11 mouse cellular contexts compared by ENCODE assay signal in the genomic region with DNA sequence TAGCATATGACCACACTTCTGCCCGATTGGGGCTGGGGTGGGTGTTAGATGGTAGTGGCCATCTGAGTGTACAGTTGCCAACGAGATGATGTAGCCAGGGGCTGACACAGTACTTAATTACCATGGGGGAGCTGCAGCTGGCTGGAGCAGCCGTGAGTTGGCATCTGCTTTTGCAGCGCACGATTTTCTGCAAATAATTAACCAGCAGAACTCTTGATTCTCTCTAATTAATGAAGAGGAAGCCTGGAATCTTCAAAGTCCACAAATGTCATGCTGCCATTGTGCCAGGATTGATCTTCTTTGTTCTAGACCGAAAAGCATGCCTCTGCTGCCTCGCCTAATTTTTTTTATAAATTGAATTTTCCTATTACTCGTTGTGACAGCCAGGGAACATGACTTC. TPM values are rescaled to one million over a fixed set of nuclear protein-coding genes. Genes with fewer than 3 reads are reported as not detected.
DNase-seq lines count a peak whose midpoint lies in the region; ATAC-seq and TF ChIP-seq lines count a peak whose summit lies in the region.
"Had no signal": no experiment of that assay in that cellular context is flagged by ENCODE, and none has a peak within 500 bp of the region (broad histone marks: within the 10 kb centered on the region; RNA-seq: fewer than 3 reads in every experiment).

No protein-coding gene starts in this region.

- WGBS in intestine, embryonic 14.5 days = 54% methylated on average over 8 of the region's 8 CpGs
- 33% methylated on average over 8 of the region's 8 CpGs for WGBS in intestine, postnatal 0 days
- WGBS in hindbrain, embryonic 14.5 days = 14% methylated on average over 8 of the region's 8 CpGs
- whole genome bisulfite sequencing in neural tube, embryonic 15.5 days = 19% methylated on average over 8 of the region's 8 CpGs

- peak; percentile 50 for DNase-seq in intestine, embryonic 14.5 days (ENCODE audit: low spot score)
- peak; percentile 67 for DNase-seq in hindbrain, embryonic 14.5 days (ENCODE audit: low spot score)
- DNase-seq in kidney, postnatal 10 days = peak; percentile 63
- no peak for DNase-seq in adrenal gland, postnatal 36 days
- no peak for DNase-seq in urinary bladder, postnatal 25 days (ENCODE audit: low spot score)
- no peak for DNase-seq in spleen, postnatal 36 days (ENCODE audit: low spot score in 2 of 2)
- DNase-seq: cerebellum, postnatal 25 days; heart, postnatal 4 days; right cerebral cortex, postnatal 14 days had no signal

- H3K9ac ChIP-seq in intestine, embryonic 14.5 days (ENCODE audit: low read length) = no peak overlapping the region
- H3K9ac ChIP-seq in intestine, postnatal 0 days (ENCODE audit: low read depth, low read length) = no peak overlapping the region
- peak overlapping the region; percentile 9; the same call in 1 of the 2 replicates for H3K9ac ChIP-seq in hindbrain, embryonic 14.5 days
- no peak overlapping the region for H3K9ac ChIP-seq in neural tube, embryonic 15.5 days (replicated peaks)

- H3K4me1 ChIP-seq in intestine, embryonic 14.5 days (replicated peaks; ENCODE audit: control insufficient read depth, insufficient read depth, low read length) = peaks cover 11% of the 10 kb centered on the region
- H3K4me1 ChIP-seq in intestine, postnatal 0 days (replicated peaks; ENCODE audit: control insufficient read depth, insufficient read depth, low read length) = peaks cover 6% of the 10 kb centered on the region; the same call in 1 of the 2 replicates
- H3K4me1 ChIP-seq in hindbrain, embryonic 14.5 days (replicated peaks; ENCODE audit: control insufficient read depth, insufficient read depth, low read length) = peaks cover 22% of the 10 kb centered on the region
- H3K4me1 ChIP-seq in neural tube, embryonic 15.5 days = peaks cover 22% of the 10 kb centered on the region

- no peak overlapping the region for H3K4me3 ChIP-seq in intestine, embryonic 14.5 days (ENCODE audit: low read depth, low read length)
- H3K4me3 ChIP-seq in intestine, postnatal 0 days (ENCODE audit: low read depth, low read length) = no peak overlapping the region
- no peak overlapping the region for H3K4me3 ChIP-seq in hindbrain, embryonic 14.5 days (replicated peaks; ENCODE audit: low read length)
- H3K4me3 ChIP-seq in neural tube, embryonic 15.5 days (replicated peaks) = no peak overlapping the region

- H3K27ac ChIP-seq in intestine, embryonic 14.5 days (ENCODE audit: low read depth) = no peak overlapping the region
- H3K27ac ChIP-seq in intestine, postnatal 0 days (ENCODE audit: low read depth, low read length) = no peak overlapping the region
- peak overlapping the region; percentile 76 for H3K27ac ChIP-seq in hindbrain, embryonic 14.5 days
- no peak overlapping the region for H3K27ac ChIP-seq in neural tube, embryonic 15.5 days (replicated peaks)

- ATAC-seq in intestine, embryonic 14.5 days (replicated peaks; ENCODE audit: low FRiP score, low TSS enrichment, low read depth) = no peak
- ATAC-seq in intestine, postnatal 0 days = no peak
- ATAC-seq in hindbrain, embryonic 14.5 days (ENCODE audit: low FRiP score) = peak; percentile 70
- ATAC-seq in neural tube, embryonic 15.5 days (ENCODE audit: low FRiP score) = peak; percentile 75; the same call in 1 of the 2 replicates

- H3K9me3 ChIP-seq in intestine, embryonic 14.5 days (ENCODE audit: control insufficient read depth, low read length) = no peaks in the 10 kb centered on the region
- no peaks in the 10 kb centered on the region for H3K9me3 ChIP-seq in intestine, postnatal 0 days (ENCODE audit: control insufficient read depth)
- H3K9me3 ChIP-seq in hindbrain, embryonic 14.5 days (ENCODE audit: control insufficient read depth, low read length) = no peaks in the 10 kb centered on the region
- H3K9me3 ChIP-seq in neural tube, embryonic 15.5 days (replicated peaks) = no peaks in the 10 kb centered on the region

- H3K4me2 ChIP-seq in intestine, embryonic 14.5 days (ENCODE audit: low read length) = no peak overlapping the region
- H3K4me2 ChIP-seq in intestine, postnatal 0 days (replicated peaks; ENCODE audit: low read depth) = no peak overlapping the region
- peak overlapping the region; percentile 33 for H3K4me2 ChIP-seq in hindbrain, embryonic 14.5 days (replicated peaks)
- H3K4me2 ChIP-seq in neural tube, embryonic 15.5 days = no peak overlapping the region; the same call in 1 of the 2 replicates

- no peaks in the 10 kb centered on the region for H3K27me3 ChIP-seq in intestine, embryonic 14.5 days (replicated peaks; ENCODE audit: control insufficient read depth, insufficient read depth, low read length)
- no peaks in the 10 kb centered on the region for H3K27me3 ChIP-seq in intestine, postnatal 0 days (replicated peaks; ENCODE audit: control insufficient read depth, insufficient read depth, low read length)
- no peaks in the 10 kb centered on the region for H3K27me3 ChIP-seq in hindbrain, embryonic 14.5 days (ENCODE audit: control insufficient read depth, insufficient read depth, low read length)
- no peaks in the 10 kb centered on the region for H3K27me3 ChIP-seq in neural tube, embryonic 15.5 days (replicated peaks)

- H3K36me3 ChIP-seq in intestine, embryonic 14.5 days (ENCODE audit: control insufficient read depth, insufficient read depth, low read length) = no peaks in the 10 kb centered on the region
- H3K36me3 ChIP-seq in intestine, postnatal 0 days (ENCODE audit: control insufficient read depth, insufficient read depth) = no peaks in the 10 kb centered on the region
- H3K36me3 ChIP-seq in hindbrain, embryonic 14.5 days (replicated peaks; ENCODE audit: control insufficient read depth, insufficient read depth) = no peaks in the 10 kb centered on the region
- H3K36me3 ChIP-seq in neural tube, embryonic 15.5 days = no peaks in the 10 kb centered on the region

- TF ChIP-seq CTCF in intestine, postnatal 0 days (IDR thresholded peaks at IDR 0.05; ENCODE audit: low read depth) = no peak

RNA-seq across cellular contexts. Expression of a gene that starts 8.6 kb away (rescaled TPM):
- polyA plus RNA-seq in intestine, embryonic 14.5 days (2014; fragmentation: Nextera tagmentation; extraction: Ambion mirVana) = 9.6 and 9.7 TPM in 2 replicates
- polyA plus RNA-seq in intestine, postnatal 0 days (2015; fragmentation: Nextera tagmentation; extraction: Ambion mirVana) = 10.8 and 11.9 TPM in 2 replicates
- polyA plus RNA-seq in hindbrain, embryonic 14.5 days (2014; fragmentation: Nextera tagmentation; extraction: Ambion mirVana) = 0.20 TPM in 1 of 2 replicates, not detected in the other
- 0.31 and 0.84 TPM in 2 replicates for polyA plus RNA-seq in neural tube, embryonic 15.5 days (2015; fragmentation: Nextera tagmentation; extraction: Ambion mirVana)
- not detected for total RNA-seq in adrenal gland, postnatal 36 days (2021)

Comparison
In these comparisons a context has a peak if more than half of its experiments do, and no peak if none do; other contexts are left out.
1. ATAC-seq: peak in hindbrain, embryonic 14.5 days (single experiment) and neural tube, embryonic 15.5 days (single experiment); none in intestine, embryonic 14.5 days (single experiment) and intestine, postnatal 0 days (single experiment).
2. DNase-seq: peak in intestine, embryonic 14.5 days (single experiment), hindbrain, embryonic 14.5 days (single experiment) and kidney, postnatal 10 days (single experiment); none in adrenal gland, postnatal 36 days (0 of 2), urinary bladder, postnatal 25 days (single experiment) and spleen, postnatal 36 days (0 of 2).